Mouse (Mus musculus) midbrain, embryonic 15.5 days (tissue): ENCODE measurements around the gene Tbc1d9b. TPM values are rescaled to one million over a fixed set of nuclear protein-coding genes. Genes with fewer than 3 reads are reported as not detected.
"Not testable (repeated sequence)": the region's sequence is repeated elsewhere in the genome, so short reads cannot be mapped to it uniquely, and the experiment has no call there.

ENCODE experiments used
- ATAC-seq: fragments of 200-750 bp; cut with Nextera tagmentation; replicated peaks from 2 replicates; pipeline ENCODE4 v1.8.0; 2017; ENCODE audit warnings: moderate TSS enrichment
- H3K27ac ChIP-seq: fragments of 300-500 bp; sonication (generic); 2 replicates; pipeline ENCODE4 v1.5.1; 2015; ENCODE audit warnings: mild to moderate bottlenecking, inconsistent platforms
- H3K27me3 ChIP-seq: fragments of 300-500 bp; sonication (generic); replicated peaks from 2 replicates; pipeline ENCODE4 v1.6.1; 2015; ENCODE audit warnings: inconsistent platforms
- H3K36me3 ChIP-seq: fragments of 300-500 bp; sonication (generic); replicated peaks from 2 replicates; pipeline ENCODE4 v1.6.1; 2015; ENCODE audit warnings: inconsistent platforms
- H3K4me1 ChIP-seq: fragments of 300-500 bp; sonication (generic); 2 replicates; pipeline ENCODE4 v1.6.1; 2015; ENCODE audit warnings: inconsistent platforms
- H3K4me2 ChIP-seq: fragments of 300-500 bp; sonication (generic); 2 replicates; pipeline ENCODE4 v1.6.1; 2015; ENCODE audit warnings: inconsistent platforms, mild to moderate bottlenecking, moderate library complexity
- H3K4me3 ChIP-seq: fragments of 300-500 bp; sonication (generic); 2 replicates; pipeline ENCODE4 v1.5.1; 2015; ENCODE audit warnings: mild to moderate bottlenecking, inconsistent platforms
- H3K9ac ChIP-seq: fragments of 300-500 bp; sonication (generic); 2 replicates; pipeline ENCODE4 v1.6.1; 2015; ENCODE audit warnings: mild to moderate bottlenecking, inconsistent platforms
- H3K9me3 ChIP-seq: fragments of 300-500 bp; sonication (generic); 2 replicates; pipeline ENCODE4 v1.6.1; 2016; ENCODE audit warnings: inconsistent platforms
- WGBS: fragments of 180-500 bp; shearing (Covaris S2); methylation state at CpG from one replicate; pipeline ENCODE4 v1.1.7; 2015; ENCODE audit warnings: mixed read lengths; 5-methylcytosine and 5-hydroxymethylcytosine counted together
- polyA plus RNA-seq: library from polyadenylated mRNA; unstranded; fragments of >200 nt; fragmentation: Nextera tagmentation; extraction: Ambion mirVana; gene quantifications from 2 replicates; pipeline ENCODE4 v1.2.1, GENCODE M21; 2015

Tbc1d9b gene
- polyA plus RNA-seq, 1 experiment from 2014 or later = 43.2 TPM

GRCm38 (mm10) chr11:50159347-50159746 is 28.2 kb downstream of the Tbc1d9b start:
- Histone ChIP-seq H3K4me1 (no peaks in the 10 kb centered on the region), H3K9ac (no peak overlapping the region), H3K27me3 (no peaks in the 10 kb centered on the region), H3K27ac (no peak overlapping the region), H3K36me3 (peaks cover 49% of the 10 kb centered on the region), H3K4me3 (no peak overlapping the region), H3K9me3 (no peaks in the 10 kb centered on the region), H3K4me2 (no peak overlapping the region)
- 87% methylated on average over 4 of the region's 4 CpGs for WGBS
- no peak for ATAC-seq

GRCm38 (mm10) chr11:50161578-50162304 is 30.5 kb downstream of the Tbc1d9b start:
- Histone ChIP-seq H3K36me3 (peaks cover 39% of the 10 kb centered on the region), H3K9ac (no peak overlapping the region), H3K27ac (no peak overlapping the region), H3K27me3 (no peaks in the 10 kb centered on the region), H3K4me1 (no peaks in the 10 kb centered on the region), H3K9me3 (no peaks in the 10 kb centered on the region), H3K4me2 (no peak overlapping the region), H3K4me3 (no peak overlapping the region)
- 73% methylated on average over 10 of the region's 10 CpGs for WGBS
- ATAC-seq = peak; percentile 51; the same call in 1 of the 2 replicates

DNA sequence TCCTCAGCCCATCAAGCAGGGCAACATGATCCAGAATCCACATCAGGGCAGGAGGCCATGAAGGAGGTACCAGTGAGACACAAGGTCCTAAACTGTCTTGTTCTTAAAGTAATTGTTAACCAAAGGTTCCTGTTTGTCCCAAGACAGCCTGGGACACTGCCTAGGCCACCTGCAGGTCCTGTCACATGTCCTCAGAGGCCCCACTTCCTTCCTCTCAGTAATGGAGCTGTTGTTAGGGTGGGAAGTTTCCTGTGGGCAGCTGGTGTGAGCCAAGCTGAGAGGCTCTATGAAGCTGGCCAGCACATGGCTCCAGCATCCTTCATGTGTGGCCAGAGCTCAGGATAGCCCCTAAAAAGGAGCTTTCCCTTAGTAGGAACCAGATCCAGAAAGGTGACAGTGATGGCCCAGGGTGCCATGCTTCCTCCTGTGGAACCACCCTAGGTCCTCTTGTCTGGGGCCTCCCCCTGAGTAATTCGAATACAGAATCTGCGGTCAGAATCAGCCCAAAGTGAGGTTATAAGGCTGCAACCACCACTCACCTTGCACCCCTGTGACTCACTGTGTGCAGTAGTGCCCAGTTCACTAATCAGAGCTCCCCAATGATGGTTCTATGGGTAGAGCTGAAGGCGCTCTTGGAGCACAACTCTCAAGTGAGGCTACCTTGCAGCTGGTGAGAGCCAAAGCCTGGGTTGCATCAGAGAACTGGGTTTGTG is 31.3 kb downstream of the Tbc1d9b start:
- Histone ChIP-seq H3K27me3 (no peaks in the 10 kb centered on the region), H3K9me3 (no peaks in the 10 kb centered on the region), H3K4me1 (no peaks in the 10 kb centered on the region), H3K4me3 (no peak overlapping the region), H3K27ac (no peak overlapping the region), H3K9ac (no peak overlapping the region), H3K36me3 (peaks cover 31% of the 10 kb centered on the region), H3K4me2 (no peak overlapping the region)
- no peak for ATAC-seq
- 95% methylated on average over 3 of the region's 3 CpGs for WGBS

- peaks cover 45% of the 10 kb centered on the region for H3K36me3 ChIP-seq
- 92% methylated on average over 5 of the region's 5 CpGs for WGBS
- H3K4me2 ChIP-seq = no peak overlapping the region
- H3K9ac ChIP-seq = no peak overlapping the region
- ATAC-seq = no peak
- H3K9me3 ChIP-seq = no peaks in the 10 kb centered on the region
- no peak overlapping the region for H3K27ac ChIP-seq
- H3K27me3 ChIP-seq = no peaks in the 10 kb centered on the region
- H3K4me1 ChIP-seq = no peaks in the 10 kb centered on the region
- H3K4me3 ChIP-seq = no peak overlapping the region
Measured at GRCm38 (mm10) chr11:50168352-50168751, 37.2 kb downstream of the Tbc1d9b start.

DNA sequence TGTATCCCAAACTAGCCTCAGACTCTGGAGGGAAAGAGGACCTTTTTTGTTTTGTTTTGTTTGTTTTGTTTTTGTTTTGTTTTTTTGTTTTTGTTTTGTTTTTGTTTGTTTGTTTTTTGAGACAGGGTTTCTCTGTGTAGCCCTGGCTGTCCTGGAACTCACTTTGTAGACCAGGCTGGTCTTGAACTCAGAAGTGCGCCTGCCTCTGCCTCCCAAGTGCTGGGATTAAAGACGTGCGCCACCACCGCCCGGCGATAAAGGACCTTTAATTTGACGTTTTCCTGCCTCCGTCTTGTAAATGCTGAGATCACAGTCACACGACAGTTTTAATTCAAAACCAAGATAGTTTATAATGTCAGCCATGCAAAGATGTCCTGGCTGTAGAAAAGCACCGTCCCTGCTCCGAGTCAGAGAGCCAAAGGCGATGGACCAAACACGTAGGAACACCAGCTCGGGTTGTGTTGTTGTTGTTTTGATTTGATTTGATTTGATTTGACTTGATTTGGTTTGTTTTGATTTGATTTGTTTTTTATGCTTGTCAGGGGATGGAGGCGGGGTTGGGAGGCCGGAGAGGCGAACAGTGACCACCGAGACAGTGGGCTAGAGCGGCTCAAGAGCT is 43.0 kb downstream of the Tbc1d9b start, which contains the start of gene Mrnip:
Mrnip (plus strand) TSS at position 334 of the 619 bp plus-strand sequence.
- Histone ChIP-seq H3K27ac (peak within 1 kb of the TSS; percentile 90), H3K9ac (peak within 1 kb of the TSS; percentile 71), H3K4me2 (peak within 1 kb of the TSS; percentile 62), H3K4me1 (peaks cover 12% of the 10 kb centered on the region), H3K4me3 (peak within 1 kb of the TSS; percentile 59), H3K36me3 (peaks cover 27% of the 10 kb centered on the region)
- H3K9me3 ChIP-seq, H3K27me3 ChIP-seq: not testable (repeated sequence)
- WGBS = 5% methylated on average over 19 of the region's 19 CpGs
- ATAC-seq = peak; percentile 53

GRCm38 (mm10) chr11:50174730-50175187 is 43.6 kb downstream of the Tbc1d9b start:
- H3K9ac ChIP-seq = peak overlapping the region; percentile 71
- ATAC-seq = peak; percentile 100
- WGBS = under 1% methylated on average over 27 of the region's 27 CpGs

GRCm38 (mm10) chr11:50176351-50176750 is 45.2 kb downstream of the Tbc1d9b start:
- H3K27ac ChIP-seq = no peak overlapping the region
- H3K4me1 ChIP-seq = peaks cover 12% of the 10 kb centered on the region
- no peaks in the 10 kb centered on the region for H3K9me3 ChIP-seq
- 89% methylated on average over 3 of the region's 3 CpGs for WGBS
- H3K9ac ChIP-seq = no peak overlapping the region
- no peak overlapping the region for H3K4me3 ChIP-seq
- no peak overlapping the region for H3K4me2 ChIP-seq
- no peak for ATAC-seq
- H3K27me3 ChIP-seq = no peaks in the 10 kb centered on the region
- peaks cover 12% of the 10 kb centered on the region for H3K36me3 ChIP-seq

More at GRCm38 (mm10) chr11:50174730-50175187, 43.6 kb downstream of the Tbc1d9b start:
- H3K4me3 ChIP-seq = peak overlapping the region; percentile 59
- no peaks in the 10 kb centered on the region for H3K9me3 ChIP-seq
- H3K27me3 ChIP-seq = no peaks in the 10 kb centered on the region
- H3K36me3 ChIP-seq = peaks cover 22% of the 10 kb centered on the region; the same call in 1 of the 2 replicates
- peak overlapping the region; percentile 62 for H3K4me2 ChIP-seq
- H3K4me1 ChIP-seq = peaks cover 12% of the 10 kb centered on the region
- H3K27ac ChIP-seq = peak overlapping the region; percentile 90

DNA sequence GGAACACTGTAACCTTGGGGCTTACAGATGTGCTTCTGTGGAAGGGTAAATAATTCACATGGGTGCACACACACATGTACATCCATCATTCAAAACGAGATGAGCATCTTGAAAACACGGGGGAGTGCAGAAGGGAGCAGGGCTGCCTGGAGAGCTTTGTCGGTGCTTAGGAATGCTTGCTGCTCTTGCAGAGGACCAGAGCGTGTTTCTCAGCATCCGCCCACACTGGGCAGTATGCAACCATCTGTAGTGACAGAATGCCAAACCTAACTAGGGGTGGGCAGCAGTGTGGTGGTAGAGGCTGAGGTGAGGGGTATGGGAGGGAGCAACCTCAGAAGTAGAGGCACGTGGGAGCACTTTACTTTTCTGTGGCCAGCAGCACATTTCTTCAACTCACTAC is 45.9 kb downstream of the Tbc1d9b start:
- Histone ChIP-seq H3K9ac (no peak overlapping the region), H3K27me3 (no peaks in the 10 kb centered on the region), H3K4me1 (peaks cover 12% of the 10 kb centered on the region), H3K9me3 (no peaks in the 10 kb centered on the region), H3K27ac (no peak overlapping the region), H3K36me3 (peaks cover 6% of the 10 kb centered on the region), H3K4me2 (no peak overlapping the region), H3K4me3 (no peak overlapping the region)
- ATAC-seq = no peak
- WGBS = 85% methylated on average over 6 of the region's 6 CpGs

GRCm38 (mm10) chr11:50178532-50179488 is 47.6 kb downstream of the Tbc1d9b start:
- H3K9me3 ChIP-seq = no peaks in the 10 kb centered on the region
- H3K36me3 ChIP-seq = peaks cover 6% of the 10 kb centered on the region
- 83% methylated on average over 5 of the region's 5 CpGs for WGBS

DNA sequence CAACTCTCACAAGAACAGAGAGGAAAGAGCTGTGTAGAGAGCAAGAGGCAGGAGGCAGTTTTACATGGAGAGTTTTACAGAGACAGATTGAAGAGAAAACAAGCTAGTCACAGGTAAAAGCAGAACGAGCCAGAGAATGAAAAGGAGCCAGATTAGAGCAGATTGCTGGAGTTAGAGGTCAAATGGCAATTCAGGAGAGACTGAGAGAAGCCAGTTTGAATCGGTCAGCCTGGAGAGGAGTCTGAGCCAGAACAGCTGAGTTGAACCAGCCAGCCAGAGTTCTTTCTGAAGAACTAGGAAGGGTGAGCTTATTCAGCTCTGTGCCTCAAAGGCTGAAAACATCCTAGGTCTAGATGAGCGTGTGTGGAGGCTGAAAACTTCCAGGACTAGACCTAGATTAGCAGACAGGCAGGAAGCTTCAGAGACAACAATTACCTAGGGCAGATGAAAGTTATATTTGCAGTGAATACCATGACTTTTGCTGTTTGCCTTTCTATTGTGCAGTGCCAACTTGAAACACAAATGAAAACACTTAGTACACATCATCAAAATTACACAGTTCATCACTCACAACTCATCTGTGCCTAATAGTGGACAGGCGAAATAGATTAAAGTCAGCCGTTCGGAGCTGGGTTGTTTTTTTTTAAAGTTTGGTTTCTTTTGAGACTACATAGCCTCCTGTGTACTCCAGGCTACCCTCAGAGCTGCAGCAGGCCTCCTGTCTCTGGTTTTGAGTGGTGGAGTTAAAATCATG is 49.5 kb downstream of the Tbc1d9b start:
- Histone ChIP-seq H3K4me1 (peaks cover 7% of the 10 kb centered on the region), H3K4me3 (no peak overlapping the region), H3K36me3 (peaks cover 6% of the 10 kb centered on the region), H3K27me3 (no peaks in the 10 kb centered on the region), H3K4me2 (no peak overlapping the region), H3K9ac (no peak overlapping the region), H3K9me3 (no peaks in the 10 kb centered on the region), H3K27ac (no peak overlapping the region)
- no peak for ATAC-seq
- 83% methylated on average over 6 of the region's 6 CpGs for WGBS

More at GRCm38 (mm10) chr11:50178532-50179488, 47.6 kb downstream of the Tbc1d9b start:
- H3K4me3 ChIP-seq = no peak overlapping the region
- H3K9ac ChIP-seq = no peak overlapping the region
- H3K27me3 ChIP-seq = no peaks in the 10 kb centered on the region
- no peak overlapping the region for H3K27ac ChIP-seq
- no peak overlapping the region for H3K4me2 ChIP-seq
- peaks cover 12% of the 10 kb centered on the region for H3K4me1 ChIP-seq
- ATAC-seq = no peak

DNA sequence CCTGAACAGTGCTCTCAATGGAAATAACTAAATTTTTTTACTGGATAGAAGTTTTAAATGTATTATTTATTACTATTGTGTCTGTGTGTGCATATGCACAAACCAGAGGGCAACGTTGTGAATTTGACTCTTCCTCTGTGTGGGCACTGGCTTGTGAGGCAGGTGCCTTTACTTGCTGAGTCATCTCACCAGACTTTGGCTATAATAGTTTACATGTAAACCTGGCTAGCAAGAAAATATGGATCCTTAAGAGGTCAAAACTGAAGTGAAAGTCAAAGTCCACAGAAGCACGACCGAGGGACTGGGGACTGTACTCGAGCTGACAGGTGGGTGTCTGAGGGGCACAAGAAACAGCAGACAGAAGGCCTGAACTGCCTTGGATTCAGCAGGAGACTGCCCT is 51.5 kb downstream of the Tbc1d9b start:
- no peak overlapping the region for H3K9ac ChIP-seq
- 91% methylated on average over 4 of the region's 4 CpGs for WGBS
- no peaks in the 10 kb centered on the region for H3K9me3 ChIP-seq
- no peak for ATAC-seq
- H3K36me3 ChIP-seq = peaks cover 10% of the 10 kb centered on the region
- no peaks in the 10 kb centered on the region for H3K4me1 ChIP-seq
- H3K27ac ChIP-seq = no peak overlapping the region
- no peak overlapping the region for H3K4me2 ChIP-seq
- H3K27me3 ChIP-seq = no peaks in the 10 kb centered on the region
- no peak overlapping the region for H3K4me3 ChIP-seq
